Mouse (Mus musculus) liver, adult 2 months (tissue): Measurements from ENCODE around the gene Il34.

Source experiments
- CTCF ChIP-seq: fragments of 200-500 bp; IDR thresholded peaks from 2 replicates; pipeline ENCODE4 v1.5.1; 2011; ENCODE audit warnings: low read depth, low read length, control low read depth
- POLR2A ChIP-seq: fragments of 200-500 bp; IDR thresholded peaks from 2 replicates; pipeline ENCODE4 v1.6.1; 2011; ENCODE audit warnings: low read length, control low read depth; ENCODE audit not compliant: insufficient read depth; ENCODE audit errors: extremely low read depth

GRCm38 (mm10) chr8:110731346-110731859 lies 74.3 kb downstream of the Il34 start:
- TF ChIP-seq CTCF (no peak), POLR2A (no peak)
